Mouse (Mus musculus): Measurements from ENCODE around the gene Hunk. TPM values are rescaled to one million over a fixed set of nuclear protein-coding genes. Genes with fewer than 3 reads are reported as not detected.

Hunk gene
- polyA plus RNA-seq, 1 experiment, result 0.71 TPM

GRCm38 (mm10) chr16:90386514-90387160 lies 824 bp downstream of the Hunk start:
- no peak for TF ChIP-seq MYOG (IDR thresholded peaks at IDR 0.05; ENCODE audit: control insufficient read depth, extremely low read depth, insufficient read length)
- no peak for TF ChIP-seq USF1 (IDR thresholded peaks at IDR 0.05; ENCODE audit: low read depth)
- peak; percentile 28 for TF ChIP-seq CTCF (IDR thresholded peaks at IDR 0.05; ENCODE audit: control insufficient read depth, insufficient read depth, insufficient read length)
- H3K79me3 ChIP-seq (ENCODE audit: low read depth), result no peaks in the 10 kb centered on the region
- no peaks in the 10 kb centered on the region for H3K36me3 ChIP-seq (ENCODE audit: control insufficient read depth, insufficient read depth)
- H3K27me3 ChIP-seq (ENCODE audit: control insufficient read depth, insufficient read depth, insufficient read length), result peaks cover 14% of the 10 kb centered on the region
- H3K4me3 ChIP-seq (ENCODE audit: insufficient read depth, poor library complexity, severe bottlenecking), result no peak overlapping the region
- H3K79me2 ChIP-seq (ENCODE audit: control insufficient read depth, insufficient read depth), result no peaks in the 10 kb centered on the region
- H3ac ChIP-seq (ENCODE audit: control insufficient read depth, insufficient read length, low read depth), result peak overlapping the region; percentile 25

- H3K36me3 ChIP-seq (ENCODE audit: control insufficient read depth, insufficient read depth), result no peaks in the 10 kb centered on the region
- no peak overlapping the region for H3ac ChIP-seq (ENCODE audit: control insufficient read depth, insufficient read length, low read depth)
- H3K27me3 ChIP-seq (ENCODE audit: control insufficient read depth, insufficient read depth, insufficient read length), result peaks cover 14% of the 10 kb centered on the region
- no peaks in the 10 kb centered on the region for H3K79me2 ChIP-seq (ENCODE audit: control insufficient read depth, insufficient read depth)
- H3K4me3 ChIP-seq (ENCODE audit: insufficient read depth, poor library complexity, severe bottlenecking), result no peak overlapping the region
- no peaks in the 10 kb centered on the region for H3K79me3 ChIP-seq (ENCODE audit: low read depth)
- TF ChIP-seq USF1 (IDR thresholded peaks at IDR 0.05; ENCODE audit: low read depth) (no peak), CEBPB (IDR thresholded peaks at IDR 0.05; ENCODE audit: low read depth) (no peak), FOSL1 (IDR thresholded peaks at IDR 0.05; ENCODE audit: insufficient read depth, low read length, poor library complexity, severe bottlenecking) (no peak), CTCF (IDR thresholded peaks at IDR 0.05; ENCODE audit: control insufficient read depth, insufficient read depth, insufficient read length) (no peak), MAX (IDR thresholded peaks at IDR 0.05) (no peak), MYOG (IDR thresholded peaks at IDR 0.05; ENCODE audit: control insufficient read depth, extremely low read depth, insufficient read length) (no peak), MYOD1 (IDR thresholded peaks at IDR 0.05; ENCODE audit: control insufficient read depth, insufficient read length, low read depth) (no peak)
Measured at GRCm38 (mm10) chr16:90387161-90387671, 1.4 kb downstream of the Hunk start.

GRCm38 (mm10) chr16:90387961-90388360 lies 2.1 kb downstream of the Hunk start:
- Histone ChIP-seq H3K79me3 (ENCODE audit: low read depth) (no peaks in the 10 kb centered on the region), H3K36me3 (ENCODE audit: control insufficient read depth, insufficient read depth) (no peaks in the 10 kb centered on the region), H3K4me3 (ENCODE audit: insufficient read depth, poor library complexity, severe bottlenecking) (no peak overlapping the region), H3K79me2 (ENCODE audit: control insufficient read depth, insufficient read depth) (no peaks in the 10 kb centered on the region), H3ac (ENCODE audit: control insufficient read depth, insufficient read length, low read depth) (no peak overlapping the region), H3K27me3 (ENCODE audit: control insufficient read depth, insufficient read depth, insufficient read length) (peaks cover 14% of the 10 kb centered on the region)
- TF ChIP-seq USF1 (IDR thresholded peaks at IDR 0.05; ENCODE audit: low read depth) (no peak), MYOD1 (IDR thresholded peaks at IDR 0.05; ENCODE audit: control insufficient read depth, insufficient read length, low read depth) (no peak), CEBPB (IDR thresholded peaks at IDR 0.05; ENCODE audit: low read depth) (no peak), FOSL1 (IDR thresholded peaks at IDR 0.05; ENCODE audit: insufficient read depth, low read length, poor library complexity, severe bottlenecking) (no peak), MYOG (IDR thresholded peaks at IDR 0.05; ENCODE audit: control insufficient read depth, extremely low read depth, insufficient read length) (no peak)

DNA sequence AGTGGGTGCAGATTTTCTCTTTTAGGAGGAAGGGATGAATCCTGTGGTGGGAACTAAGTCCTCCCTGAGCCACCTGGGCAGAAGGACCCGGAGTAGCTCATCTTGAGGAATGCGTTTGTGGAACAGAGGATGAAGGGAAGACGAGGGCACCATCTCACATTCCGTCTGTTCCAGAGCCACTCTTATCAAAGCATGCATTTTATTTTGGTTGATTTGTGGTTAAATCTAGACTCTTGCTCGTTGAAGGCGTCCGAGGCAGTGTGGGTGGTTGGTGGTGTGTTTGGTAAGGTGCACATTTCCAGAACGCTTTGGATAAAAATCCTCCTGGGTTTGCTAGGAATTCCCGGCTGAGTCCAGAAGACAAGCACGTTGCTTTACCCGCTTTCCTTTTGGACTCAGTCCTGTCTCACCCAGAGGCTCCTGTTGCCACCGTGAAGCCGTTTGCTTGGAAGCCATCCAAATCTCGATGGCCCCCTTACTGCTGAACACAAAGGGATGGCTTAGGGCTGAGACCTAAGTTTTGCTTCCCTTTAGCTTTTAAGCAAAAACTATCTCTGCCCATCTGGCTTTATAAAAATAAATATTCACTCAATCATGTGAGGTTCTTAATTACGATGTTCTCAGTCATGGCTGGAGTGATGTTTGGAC lies 3.4 kb downstream of the Hunk start:
- Histone ChIP-seq H3K27me3 (ENCODE audit: control insufficient read depth, insufficient read depth, insufficient read length) (peaks cover 14% of the 10 kb centered on the region), H3ac (ENCODE audit: control insufficient read depth, insufficient read length, low read depth) (no peak overlapping the region), H3K4me3 (ENCODE audit: insufficient read depth, poor library complexity, severe bottlenecking) (no peak overlapping the region), H3K36me3 (ENCODE audit: control insufficient read depth, insufficient read depth) (no peaks in the 10 kb centered on the region), H3K79me2 (ENCODE audit: control insufficient read depth, insufficient read depth) (no peaks in the 10 kb centered on the region), H3K79me3 (ENCODE audit: low read depth) (no peaks in the 10 kb centered on the region)
- TF ChIP-seq CTCF (IDR thresholded peaks at IDR 0.05; ENCODE audit: control insufficient read depth, insufficient read depth, insufficient read length), result no peak
- TF ChIP-seq MYOD1 (IDR thresholded peaks at IDR 0.05; ENCODE audit: control insufficient read depth, insufficient read length, low read depth), result no peak
- no peak for TF ChIP-seq FOSL1 (IDR thresholded peaks at IDR 0.05; ENCODE audit: insufficient read depth, low read length, poor library complexity, severe bottlenecking)
- TF ChIP-seq USF1 (IDR thresholded peaks at IDR 0.05; ENCODE audit: low read depth), result no peak
- TF ChIP-seq CEBPB (IDR thresholded peaks at IDR 0.05; ENCODE audit: low read depth), result no peak
- TF ChIP-seq MAX (IDR thresholded peaks at IDR 0.05), result no peak
- TF ChIP-seq MYOG (IDR thresholded peaks at IDR 0.05; ENCODE audit: control insufficient read depth, extremely low read depth, insufficient read length), result no peak

GRCm38 (mm10) chr16:90390731-90391130 lies 4.9 kb downstream of the Hunk start:
- Histone ChIP-seq H3K4me3 (ENCODE audit: insufficient read depth, poor library complexity, severe bottlenecking) (no peak overlapping the region), H3K79me2 (ENCODE audit: control insufficient read depth, insufficient read depth) (no peaks in the 10 kb centered on the region), H3ac (ENCODE audit: control insufficient read depth, insufficient read length, low read depth) (no peak overlapping the region), H3K36me3 (ENCODE audit: control insufficient read depth, insufficient read depth) (no peaks in the 10 kb centered on the region), H3K79me3 (ENCODE audit: low read depth) (no peaks in the 10 kb centered on the region), H3K27me3 (ENCODE audit: control insufficient read depth, insufficient read depth, insufficient read length) (peaks cover 4% of the 10 kb centered on the region)
- TF ChIP-seq MYOD1 (IDR thresholded peaks at IDR 0.05; ENCODE audit: control insufficient read depth, insufficient read length, low read depth) (no peak), MYOG (IDR thresholded peaks at IDR 0.05; ENCODE audit: control insufficient read depth, extremely low read depth, insufficient read length) (no peak), CEBPB (IDR thresholded peaks at IDR 0.05; ENCODE audit: low read depth) (no peak), MAX (IDR thresholded peaks at IDR 0.05) (no peak), USF1 (IDR thresholded peaks at IDR 0.05; ENCODE audit: low read depth) (no peak)
